Mouse (Mus musculus): ENCODE measurements around the gene Tmem121. TPM values are rescaled to one million over a fixed set of nuclear protein-coding genes. Genes with fewer than 3 reads are reported as not detected.
A peak's percentile ranks its signal among the peaks of the same experiment; 100 is the strongest.
"Not testable (repeated sequence)": the region's sequence is repeated elsewhere in the genome, so short reads cannot be mapped to it uniquely, and the experiment has no call there.

Gene Tmem121
- polyA plus RNA-seq, 1 experiment from 2014 or later, result 9.5 TPM

DNA sequence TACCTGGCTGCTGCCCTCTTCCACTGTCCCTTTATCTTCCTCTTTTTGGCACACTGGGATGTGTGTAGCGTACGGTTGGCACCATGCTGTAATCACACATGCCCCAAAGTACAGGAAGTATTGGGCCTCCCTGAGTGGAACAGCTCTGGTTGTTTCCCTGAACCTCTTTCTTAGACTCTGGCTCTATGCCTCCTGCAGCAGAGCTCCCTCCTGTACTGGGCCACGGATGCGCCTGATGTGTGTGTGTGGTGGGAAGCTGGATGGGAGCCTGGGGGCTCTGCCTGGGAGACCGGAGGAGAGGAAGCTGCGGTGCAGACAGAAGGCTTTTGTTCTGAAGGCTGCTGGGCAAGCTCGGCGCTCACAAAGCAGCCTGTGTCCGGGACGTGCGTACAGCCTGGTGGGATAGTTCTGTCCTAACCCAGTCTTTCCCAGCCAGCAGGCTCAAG lies 22.1 kb upstream of the Tmem121 start:
- peaks cover 40% of the 10 kb centered on the region for H3K36me3 ChIP-seq
- no peak for ATAC-seq (replicated peaks; ENCODE audit: low FRiP score)
- WGBS, result 88% methylated on average over 11 of the region's 11 CpGs

DNA sequence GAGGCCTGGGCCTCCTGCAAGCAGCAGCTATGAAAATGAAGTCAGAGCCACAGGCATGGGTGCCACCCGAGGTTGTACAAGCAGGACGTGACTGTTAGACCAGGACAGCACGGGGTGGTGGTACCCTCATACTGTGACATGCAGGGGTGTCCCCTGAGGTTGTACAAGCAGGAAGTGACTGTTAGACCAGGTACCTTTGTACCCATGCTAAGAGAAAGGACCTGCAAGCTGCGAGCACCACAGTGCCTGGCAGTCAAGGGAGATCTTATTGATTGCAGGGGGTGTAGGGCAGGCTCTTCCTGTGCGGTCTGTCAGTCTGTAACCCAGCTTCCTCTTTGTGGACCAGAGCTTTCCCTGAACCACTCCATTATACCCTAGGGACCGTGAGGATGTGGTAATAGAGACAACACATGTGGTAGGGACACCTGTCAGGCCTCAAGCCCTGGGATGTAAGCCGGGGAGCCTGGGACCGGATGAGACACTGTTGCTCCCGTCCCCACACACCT lies 17.6 kb upstream of the Tmem121 start:
- no peak overlapping the region for H3K27ac ChIP-seq
- no peaks in the 10 kb centered on the region for H3K4me1 ChIP-seq
- H3K4me3 ChIP-seq (replicated peaks), result no peak overlapping the region
- H3K36me3 ChIP-seq, result peaks cover 18% of the 10 kb centered on the region
- ATAC-seq (replicated peaks; ENCODE audit: low FRiP score), result no peak
- no peaks in the 10 kb centered on the region for H3K27me3 ChIP-seq
- no peaks in the 10 kb centered on the region for H3K9me3 ChIP-seq (replicated peaks)
- no peak overlapping the region for H3K9ac ChIP-seq
- WGBS, result 78% methylated on average over 9 of the region's 9 CpGs
- no peak overlapping the region for H3K4me2 ChIP-seq

More for the DNA sequence above, 22.1 kb upstream of the Tmem121 start:
- no peaks in the 10 kb centered on the region for H3K27me3 ChIP-seq
- no peak overlapping the region for H3K4me3 ChIP-seq (replicated peaks)
- H3K4me1 ChIP-seq, result no peaks in the 10 kb centered on the region
- no peak overlapping the region for H3K4me2 ChIP-seq
- H3K9ac ChIP-seq, result no peak overlapping the region
- H3K9me3 ChIP-seq (replicated peaks), result no peaks in the 10 kb centered on the region
- H3K27ac ChIP-seq, result no peak overlapping the region

DNA sequence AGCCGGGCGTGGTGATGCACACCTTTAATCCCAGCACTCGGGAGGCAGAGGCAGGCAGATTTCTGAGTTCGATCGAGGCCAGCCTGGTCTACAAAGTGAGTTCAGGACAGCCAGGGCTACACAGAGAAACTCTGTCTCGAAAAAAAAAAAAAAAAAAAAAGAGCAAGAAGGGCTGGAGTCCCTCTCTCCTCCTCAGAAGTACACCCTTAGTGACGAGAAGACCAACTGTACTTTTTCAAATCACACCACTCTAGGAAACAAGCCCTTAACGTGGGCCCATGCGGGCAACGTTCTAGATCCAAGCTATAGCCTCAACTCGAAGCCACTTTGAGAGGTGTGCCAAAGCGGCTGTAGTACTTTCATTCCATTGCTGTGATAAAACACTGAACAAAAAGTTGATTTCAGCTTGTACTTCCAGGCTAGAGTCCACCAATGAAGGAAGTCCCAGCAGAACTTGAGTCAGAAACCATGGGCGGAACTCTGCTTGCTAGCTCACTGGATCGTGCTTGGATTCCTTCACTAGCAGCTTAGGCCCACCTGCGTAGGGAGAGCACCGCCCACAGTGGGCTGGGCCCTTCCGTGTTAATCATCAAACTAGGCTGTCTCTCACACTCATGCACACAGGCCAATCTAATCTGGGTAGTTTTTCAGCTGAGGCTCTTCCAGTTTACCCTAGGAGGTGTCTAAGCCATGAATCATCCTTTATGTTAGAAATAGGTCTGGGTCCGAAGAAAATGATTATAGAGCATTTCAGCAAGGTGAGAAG lies 8.6 kb upstream of the Tmem121 start:
- 84% methylated on average over 18 of the region's 18 CpGs for WGBS
- Histone ChIP-seq H3K9me3 (replicated peaks) (no peaks in the 10 kb centered on the region), H3K4me1 (no peaks in the 10 kb centered on the region), H3K4me2 (no peak overlapping the region), H3K36me3 (no peaks in the 10 kb centered on the region), H3K27ac (no peak overlapping the region), H3K9ac (no peak overlapping the region), H3K27me3 (no peaks in the 10 kb centered on the region), H3K4me3 (replicated peaks) (no peak overlapping the region)
- no peak for ATAC-seq (replicated peaks; ENCODE audit: low FRiP score)

DNA sequence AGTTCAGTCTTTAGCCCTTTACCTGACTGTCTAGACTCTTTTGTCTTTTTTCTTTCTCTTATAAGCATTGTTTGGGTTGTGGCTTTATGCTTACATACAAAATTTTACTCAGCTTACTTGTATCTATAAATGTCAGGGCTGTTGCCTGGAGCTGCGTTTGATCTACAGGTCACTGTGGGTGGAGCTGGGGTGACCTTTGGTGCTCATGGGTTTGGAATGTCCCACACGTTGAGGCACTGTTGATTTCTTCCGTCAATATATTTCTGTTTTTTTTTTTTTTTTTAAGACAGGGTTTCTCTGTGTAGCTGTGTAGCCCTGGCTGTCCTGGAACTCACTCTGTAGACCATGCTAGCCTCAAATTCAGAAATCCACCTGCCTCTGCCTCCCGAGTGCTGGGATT lies 4.7 kb upstream of the Tmem121 start:
- Histone ChIP-seq H3K27ac (no peak overlapping the region), H3K4me1 (peaks cover 8% of the 10 kb centered on the region), H3K36me3 (no peaks in the 10 kb centered on the region), H3K9ac (no peak overlapping the region), H3K9me3 (replicated peaks) (no peaks in the 10 kb centered on the region), H3K4me3 (replicated peaks) (no peak overlapping the region), H3K27me3 (peaks cover 15% of the 10 kb centered on the region), H3K4me2 (no peak overlapping the region)
- no peak for ATAC-seq (replicated peaks; ENCODE audit: low FRiP score)
- 63% methylated on average over 4 of the region's 4 CpGs for WGBS

DNA sequence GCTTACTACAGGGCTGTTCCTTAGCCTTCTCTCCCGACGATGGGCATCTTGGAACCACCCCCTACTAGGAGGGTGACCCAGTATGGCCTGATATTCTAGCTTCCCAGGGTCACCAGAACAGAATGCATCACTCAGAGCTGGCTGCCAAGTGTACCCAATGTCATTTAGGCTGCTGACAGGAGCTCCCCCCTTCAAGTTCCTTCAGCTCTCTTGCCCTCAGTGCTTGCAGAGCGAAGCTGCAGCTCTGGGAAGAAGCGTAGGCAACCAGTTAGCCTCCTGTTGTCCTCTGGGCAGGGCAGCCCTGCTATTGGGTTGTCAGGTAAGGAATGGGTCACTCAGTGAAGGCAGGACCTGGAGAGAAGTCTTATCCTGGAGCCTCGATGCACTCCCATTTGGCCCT lies 785 bp upstream of the Tmem121 start:
- H3K36me3 ChIP-seq, result 0 out of 2 replicates have a peak, but pooled peaks cover 6% of the 10 kb centered on the region
- ATAC-seq (replicated peaks; ENCODE audit: low FRiP score), result no peak
- 58% methylated on average over 5 of the region's 5 CpGs for WGBS
- H3K27me3 ChIP-seq, result peaks cover 29% of the 10 kb centered on the region
- H3K27ac ChIP-seq, result no peak overlapping the region
- no peaks in the 10 kb centered on the region for H3K9me3 ChIP-seq (replicated peaks)
- peaks cover 32% of the 10 kb centered on the region for H3K4me1 ChIP-seq
- H3K4me3 ChIP-seq (replicated peaks), result peak overlapping the region; percentile 56
- H3K4me2 ChIP-seq, result peak overlapping the region; percentile 90; the same call in 1 of the 2 replicates
- H3K9ac ChIP-seq, result no peak overlapping the region

DNA sequence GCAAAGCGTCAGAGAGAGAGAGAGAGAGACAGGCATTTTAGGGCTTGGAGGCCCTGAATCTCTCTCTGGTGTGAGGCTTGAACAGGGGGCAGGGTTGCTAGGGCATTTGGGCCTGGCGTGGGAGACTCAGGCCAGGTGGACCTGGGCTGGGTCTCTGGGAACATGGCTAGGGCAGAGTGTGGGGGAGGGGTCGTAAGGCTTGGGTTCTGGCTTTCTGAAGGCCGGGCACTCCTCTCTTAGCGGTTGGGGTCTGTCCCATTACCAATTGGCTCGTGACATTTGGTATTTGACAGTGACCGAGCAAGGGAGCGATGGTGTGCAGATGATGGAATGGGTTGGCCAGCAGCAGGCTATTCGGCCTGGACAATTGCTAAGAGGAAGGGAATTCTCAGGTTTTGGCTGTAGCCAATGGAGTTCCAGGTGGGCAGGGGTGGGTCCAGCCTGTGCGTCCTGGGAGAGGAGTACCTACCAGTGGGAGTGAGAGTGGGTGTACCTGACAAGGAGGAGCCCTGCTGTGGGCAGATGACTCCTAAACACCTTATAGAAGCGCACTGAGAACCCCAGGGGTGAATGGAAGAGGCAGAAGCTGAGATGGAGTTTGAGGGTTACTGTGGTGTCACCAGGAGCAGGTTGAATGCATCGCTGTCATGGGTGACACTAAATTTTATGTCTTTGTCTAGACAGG lies 738 bp downstream of the Tmem121 start:
- peaks cover 29% of the 10 kb centered on the region for H3K27me3 ChIP-seq
- H3K27ac ChIP-seq, result no peak overlapping the region
- H3K9ac ChIP-seq, result peak overlapping the region; percentile 52
- H3K4me2 ChIP-seq, result peak overlapping the region; percentile 90
- H3K36me3 ChIP-seq, result 0 out of 2 replicates have a peak, but pooled peaks cover 6% of the 10 kb centered on the region
- WGBS, result 35% methylated on average over 12 of the region's 12 CpGs
- H3K4me1 ChIP-seq, result peaks cover 32% of the 10 kb centered on the region
- no peaks in the 10 kb centered on the region for H3K9me3 ChIP-seq (replicated peaks)
- peak overlapping the region; percentile 56 for H3K4me3 ChIP-seq (replicated peaks)
- no peak for ATAC-seq (replicated peaks; ENCODE audit: low FRiP score)

DNA sequence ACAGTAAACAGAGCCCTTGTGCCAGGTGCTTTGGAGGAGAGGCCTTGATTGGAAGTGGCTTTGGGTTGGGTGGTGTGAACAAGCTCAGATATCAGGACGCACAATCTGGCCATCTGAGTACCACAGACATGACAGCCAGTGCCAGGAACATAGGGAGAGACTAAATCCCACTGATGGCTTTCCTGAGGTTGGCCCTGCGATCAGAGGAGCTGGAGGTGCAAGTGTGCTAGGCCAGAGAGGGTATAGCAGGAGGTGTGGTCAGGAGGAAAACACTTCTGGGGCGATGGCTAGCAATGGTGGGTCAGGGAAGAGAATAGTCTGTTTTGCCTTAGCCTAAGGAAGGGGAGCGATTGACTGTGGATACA lies 1.3 kb downstream of the Tmem121 start:
- Histone ChIP-seq H3K9me3 (replicated peaks) (no peaks in the 10 kb centered on the region), H3K4me3 (replicated peaks) (peak overlapping the region; percentile 56), H3K27me3 (peaks cover 29% of the 10 kb centered on the region), H3K4me1 (peaks cover 32% of the 10 kb centered on the region), H3K36me3 (0 out of 2 replicates have a peak, but pooled peaks cover 6% of the 10 kb centered on the region), H3K27ac (no peak overlapping the region), H3K4me2 (peak overlapping the region; percentile 90), H3K9ac (no peak overlapping the region)
- WGBS, result 47% methylated on average over 4 of the region's 4 CpGs
- ATAC-seq (replicated peaks; ENCODE audit: low FRiP score), result no peak

DNA sequence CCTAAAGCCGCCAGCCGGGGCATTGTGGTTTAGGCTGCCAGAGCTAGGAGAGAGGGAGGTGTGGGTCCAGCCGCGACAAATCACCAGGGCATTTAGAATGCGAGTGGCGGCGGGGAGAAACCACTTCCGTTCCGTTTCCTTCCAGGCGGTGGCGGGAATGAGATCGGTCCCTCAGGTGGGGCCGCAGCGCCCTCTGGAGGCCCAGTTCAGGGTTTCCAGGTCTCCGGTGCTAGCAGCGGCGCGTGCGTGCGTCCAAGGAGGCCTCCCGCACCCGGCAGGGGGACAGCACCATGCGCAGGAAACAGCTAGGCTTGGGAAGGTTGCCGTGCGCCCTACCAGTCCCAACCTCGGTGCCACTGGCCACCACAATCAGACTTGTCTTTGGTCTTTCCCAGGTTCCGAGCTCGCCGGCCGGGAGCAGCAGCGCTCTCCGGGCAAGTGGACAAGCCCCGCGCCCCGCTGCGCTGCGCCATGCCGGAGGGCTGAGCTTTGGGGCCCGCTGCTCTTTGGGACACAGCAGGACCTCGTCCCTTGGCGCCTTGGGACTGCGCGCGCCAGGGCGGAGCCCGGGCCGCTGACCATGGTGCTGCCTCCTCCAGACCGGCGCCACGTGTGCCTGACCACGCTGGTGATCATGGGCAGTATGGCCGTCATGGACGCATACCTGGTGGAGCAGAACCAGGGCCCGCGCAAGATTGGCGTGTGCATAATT lies 2.0 kb downstream of the Tmem121 start:
- peak; percentile 74 for ATAC-seq (replicated peaks; ENCODE audit: low FRiP score)

DNA sequence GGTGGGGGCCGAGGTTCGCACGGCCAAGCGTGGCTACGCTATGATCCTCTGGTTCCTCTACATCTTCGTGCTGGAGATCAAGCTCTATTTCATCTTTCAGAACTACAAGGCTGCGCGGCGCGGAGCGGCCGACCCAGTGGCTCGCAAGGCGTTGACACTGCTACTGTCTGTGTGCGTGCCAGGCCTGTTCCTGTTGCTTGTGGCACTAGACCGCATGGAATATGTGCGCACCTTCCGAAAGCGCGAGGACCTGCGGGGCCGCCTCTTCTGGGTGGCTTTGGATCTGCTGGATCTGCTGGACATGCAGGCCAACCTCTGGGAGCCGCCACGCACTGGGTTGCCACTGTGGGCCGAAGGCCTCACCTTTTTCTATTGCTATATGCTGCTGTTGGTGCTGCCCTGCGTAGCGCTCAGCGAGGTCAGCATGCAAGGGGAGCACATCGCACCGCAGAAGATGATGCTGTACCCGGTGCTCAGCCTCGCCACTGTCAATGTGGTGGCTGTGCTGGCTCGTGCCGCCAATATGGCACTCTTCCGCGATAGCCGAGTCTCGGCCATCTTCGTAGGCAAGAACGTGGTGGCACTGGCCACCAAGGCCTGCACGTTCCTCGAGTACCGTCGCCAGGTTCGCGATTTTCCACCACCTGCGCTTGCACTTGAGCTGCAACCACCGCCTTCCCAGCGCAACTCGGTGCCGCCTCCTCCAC lies 2.8 kb downstream of the Tmem121 start:
- H3K4me2 ChIP-seq, result peak overlapping the region; percentile 90
- H3K4me3 ChIP-seq (replicated peaks), result peak overlapping the region; percentile 56; the same call in 1 of the 2 replicates
- no peak overlapping the region for H3K9ac ChIP-seq
- peaks cover 29% of the 10 kb centered on the region for H3K27me3 ChIP-seq
- H3K36me3 ChIP-seq, result 0 out of 2 replicates have a peak, but pooled peaks cover 6% of the 10 kb centered on the region
- no peak; the same call in 1 of the 2 replicates for ATAC-seq (replicated peaks; ENCODE audit: low FRiP score)
- H3K9me3 ChIP-seq (replicated peaks), result no peaks in the 10 kb centered on the region
- H3K27ac ChIP-seq, result no peak overlapping the region
- peaks cover 32% of the 10 kb centered on the region for H3K4me1 ChIP-seq
- 91% methylated on average over 51 of the region's 51 CpGs for WGBS

More for the DNA sequence above, 2.0 kb downstream of the Tmem121 start:
- Histone ChIP-seq H3K9ac (peak overlapping the region; percentile 40), H3K4me1 (peaks cover 32% of the 10 kb centered on the region), H3K4me2 (peak overlapping the region; percentile 90), H3K9me3 (replicated peaks) (no peaks in the 10 kb centered on the region), H3K27me3 (peaks cover 29% of the 10 kb centered on the region), H3K27ac (no peak overlapping the region), H3K36me3 (0 out of 2 replicates have a peak, but pooled peaks cover 6% of the 10 kb centered on the region), H3K4me3 (replicated peaks) (peak overlapping the region; percentile 56)
- WGBS, result 3% methylated on average over 56 of the region's 56 CpGs

DNA sequence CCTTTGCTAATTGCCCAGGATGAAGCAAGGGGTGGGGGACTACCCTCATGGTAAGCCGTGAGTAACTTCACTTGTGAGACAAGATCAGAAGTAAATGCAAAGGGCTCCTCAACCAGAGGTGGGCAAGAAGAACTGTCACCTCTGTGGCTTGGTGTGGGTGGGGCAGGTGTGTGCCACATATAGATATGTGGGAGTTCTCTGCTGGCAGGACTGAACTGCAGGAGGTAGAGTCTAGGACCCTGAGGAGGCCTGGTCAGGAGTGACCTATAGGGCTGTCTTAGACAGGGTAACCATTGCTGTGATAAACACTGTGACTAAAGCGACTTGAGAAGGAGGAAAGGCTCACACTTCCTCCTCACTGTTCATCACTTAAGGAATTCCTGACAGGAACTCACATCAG lies 7.7 kb downstream of the Tmem121 start:
- no peak overlapping the region for H3K4me2 ChIP-seq
- H3K9ac ChIP-seq, result no peak overlapping the region
- 0 out of 2 replicates have a peak, but pooled peaks cover 3% of the 10 kb centered on the region for H3K36me3 ChIP-seq
- H3K27ac ChIP-seq, result no peak overlapping the region
- no peak for ATAC-seq (replicated peaks; ENCODE audit: low FRiP score)
- no peaks in the 10 kb centered on the region; the same call in 1 of the 2 replicates for H3K4me1 ChIP-seq
- H3K4me3 ChIP-seq (replicated peaks), result no peak overlapping the region
- H3K27me3 ChIP-seq, result no peaks in the 10 kb centered on the region
- H3K9me3 ChIP-seq (replicated peaks), result no peaks in the 10 kb centered on the region
- WGBS, result 53% methylated on average over 2 of the region's 2 CpGs

DNA sequence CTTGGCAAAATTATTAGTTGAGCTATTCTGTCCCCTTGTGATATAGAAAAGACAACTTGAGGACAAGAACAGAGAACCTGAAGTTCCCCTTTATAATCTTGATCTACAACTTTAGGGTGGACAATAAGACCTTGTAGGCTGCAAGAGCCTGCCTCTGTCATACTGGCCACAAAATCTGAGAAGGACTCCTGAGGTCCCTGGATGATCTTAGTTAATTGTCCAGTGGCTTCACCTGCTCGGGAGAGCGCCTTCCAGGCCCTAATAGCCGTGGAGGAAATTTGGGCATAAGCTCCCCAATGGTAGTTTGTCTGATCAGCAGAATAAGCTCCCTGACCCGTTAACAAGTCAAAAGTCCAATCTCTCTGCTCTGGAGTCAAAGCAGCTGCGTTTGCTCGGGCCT lies 13.4 kb downstream of the Tmem121 start:
- 100% methylated on average over 3 of the region's 6 CpGs for WGBS
- H3K4me2 ChIP-seq; H3K27ac ChIP-seq; H3K4me1 ChIP-seq; H3K9ac ChIP-seq; H3K36me3 ChIP-seq; H3K27me3 ChIP-seq; ATAC-seq (replicated peaks; ENCODE audit: low FRiP score); H3K9me3 ChIP-seq (replicated peaks); H3K4me3 ChIP-seq (replicated peaks): not testable (repeated sequence)

Data from kidney, embryonic 15.5 days (tissue).